Mouse (Mus musculus) midbrain, embryonic 13.5 days (tissue): Measurements from ENCODE around the gene Eid2. TPM values are rescaled to one million over a fixed set of nuclear protein-coding genes. Genes with fewer than 3 reads are reported as not detected.

ENCODE experiments used
- polyA plus RNA-seq: library from polyadenylated mRNA; unstranded; fragments of >200 nt; fragmentation: Nextera tagmentation; extraction: Ambion mirVana; gene quantifications from 2 replicates; pipeline ENCODE4 v1.2.1, GENCODE M21; 2015

The Eid2 gene
- polyA plus RNA-seq, 1 experiment from 2014 or later: 3.8 TPM

Other genes with a start within 250 kb of the Eid2 start
- gene Psmc4, start 217.8 kb upstream of the Eid2 start, polyA plus RNA-seq: 335 and 342 TPM in 2 replicates
- gene Fcgbp, start 196.6 kb upstream of the Eid2 start, polyA plus RNA-seq: 0.24 TPM in 1 of 2 replicates, not detected in the other
- gene 9530053A07Rik, start 138.4 kb upstream of the Eid2 start, polyA plus RNA-seq: 0.05 TPM in 2 replicates
- 89.5 and 98.1 TPM in 2 replicates for gene Fbl, start 98.2 kb upstream of the Eid2 start, polyA plus RNA-seq
- 18.5 and 20.8 TPM in 2 replicates for gene Dyrk1b, start 88.4 kb upstream of the Eid2 start, polyA plus RNA-seq
- 36.7 and 41.4 TPM in 2 replicates for gene Eid2b, start 9.9 kb downstream of the Eid2 start, polyA plus RNA-seq
- 0.44 and 1.00 TPM in 2 replicates for gene Selenov, start 23.3 kb downstream of the Eid2 start, polyA plus RNA-seq
- gene Dll3, start 34.4 kb downstream of the Eid2 start, polyA plus RNA-seq: 29.3 and 41.5 TPM in 2 replicates
- gene Timm50, start 44.2 kb downstream of the Eid2 start, polyA plus RNA-seq: 153 TPM in 2 replicates
- 98.8 and 99.2 TPM in 2 replicates for gene Supt5, start 70.9 kb downstream of the Eid2 start, polyA plus RNA-seq
- 531 and 537 TPM in 2 replicates for gene Rps16, start 82.8 kb downstream of the Eid2 start, polyA plus RNA-seq
- gene Plekhg2, start 104.7 kb downstream of the Eid2 start, polyA plus RNA-seq: 34.5 and 37.6 TPM in 2 replicates
- gene Zfp36, start 112.4 kb downstream of the Eid2 start, polyA plus RNA-seq: 3.1 and 4.2 TPM in 2 replicates
- 43.4 and 49.5 TPM in 2 replicates for gene Med29, start 124.8 kb downstream of the Eid2 start, polyA plus RNA-seq
- gene Paf1, start 125.1 kb downstream of the Eid2 start, polyA plus RNA-seq: 97.9 and 99.2 TPM in 2 replicates
- 3.0 and 4.7 TPM in 2 replicates for gene Gmfg, start 169.6 kb downstream of the Eid2 start, polyA plus RNA-seq
- gene Lrfn1, start 184.1 kb downstream of the Eid2 start, polyA plus RNA-seq: 9.1 and 11.8 TPM in 2 replicates
- gene Ifnl2, start 242.6 kb downstream of the Eid2 start, polyA plus RNA-seq: not detected in 2 replicates